In the genomic region with DNA sequence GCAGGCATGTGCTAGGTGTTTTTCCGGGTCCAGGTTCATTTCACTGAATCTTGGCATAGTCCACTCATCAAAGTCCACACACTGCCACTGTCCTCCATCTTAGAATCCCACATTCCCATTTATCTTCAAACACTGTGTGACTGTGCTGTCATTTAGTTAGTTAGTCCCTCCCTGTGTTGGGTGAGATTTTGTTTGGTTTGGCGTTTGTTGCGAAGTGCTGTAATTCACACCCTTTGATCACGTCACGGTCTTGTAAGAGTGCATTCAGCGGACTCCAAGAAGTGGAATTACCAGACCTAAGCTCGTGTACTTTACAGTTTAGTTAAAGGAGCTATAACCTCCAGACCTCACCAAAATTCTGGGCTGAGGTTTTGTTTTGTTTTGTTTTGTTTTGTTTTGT, we compare ENCODE assay signal across 27 mouse cellular contexts. TPM values are rescaled to one million over a fixed set of nuclear protein-coding genes. Genes with fewer than 3 reads are reported as not detected.
"Had no signal": no experiment of that assay in that cellular context is flagged by ENCODE, and none has a peak within 500 bp of the region (broad histone marks: within the 10 kb centered on the region; RNA-seq: fewer than 3 reads in every experiment).

No protein-coding gene starts in this region.

- H3K27ac ChIP-seq: gastrocnemius, adult 2 months; heart, embryonic 10.5 days; hindbrain, embryonic 10.5 days; hindbrain, embryonic 12.5 days; hindbrain, embryonic 14.5 days; intestine, embryonic 15.5 days; layer of hippocampus, adult 2 months; left cerebral cortex, adult 2 months; limb, embryonic 10.5 days; limb, embryonic 12.5 days; liver, embryonic 13.5 days; liver, embryonic 15.5 days had no signal

- DNase-seq: gastrocnemius, adult 2 months; gastrocnemius, postnatal 10 days; gastrocnemius, postnatal 25 days; heart, adult 18-20 months; heart, postnatal 10 days; heart, postnatal 4 days; kidney, adult 2 months; kidney, adult 9 months; kidney, postnatal 14 days; liver; liver, embryonic 13.5 days; liver, postnatal 0 days had no signal

- H3K4me1 ChIP-seq: heart, embryonic 10.5 days; heart, embryonic 12.5 days; hindbrain, embryonic 10.5 days; hindbrain, embryonic 12.5 days; intestine, embryonic 15.5 days; limb, embryonic 10.5 days; limb, embryonic 12.5 days; liver, embryonic 13.5 days; liver, embryonic 15.5 days had no signal

- ATAC-seq: hindbrain, embryonic 16.5 days; inflammation-experienced regulatory T-cells, adult 6 months; intestine, embryonic 15.5 days; intestine, postnatal 0 days; liver, postnatal 0 days had no signal

- H3K9ac ChIP-seq: heart, embryonic 12.5 days; hindbrain, embryonic 12.5 days; hindbrain, embryonic 14.5 days; intestine, embryonic 15.5 days; limb, embryonic 12.5 days; liver, embryonic 13.5 days; liver, embryonic 15.5 days; liver, postnatal 0 days had no signal

- H3K27me3 ChIP-seq: heart, embryonic 12.5 days; hindbrain, embryonic 12.5 days; intestine, embryonic 15.5 days; limb, embryonic 12.5 days; liver, embryonic 13.5 days; liver, embryonic 15.5 days had no signal

- H3K9me3 ChIP-seq: heart, embryonic 10.5 days; heart, embryonic 12.5 days; hindbrain, embryonic 10.5 days; hindbrain, embryonic 12.5 days; intestine, embryonic 15.5 days; limb, embryonic 10.5 days; limb, embryonic 12.5 days; liver, embryonic 13.5 days; liver, embryonic 15.5 days had no signal

- H3K36me3 ChIP-seq: heart, embryonic 10.5 days; heart, embryonic 12.5 days; hindbrain, embryonic 10.5 days; hindbrain, embryonic 12.5 days; intestine, embryonic 15.5 days; limb, embryonic 10.5 days; limb, embryonic 12.5 days; liver, embryonic 13.5 days; liver, embryonic 15.5 days had no signal

- H3K4me3 ChIP-seq: gastrocnemius, adult 2 months; heart, embryonic 10.5 days; heart, embryonic 12.5 days; hindbrain, embryonic 10.5 days; hindbrain, embryonic 12.5 days; intestine, embryonic 15.5 days; layer of hippocampus, adult 2 months; left cerebral cortex, adult 2 months; limb, embryonic 10.5 days; limb, embryonic 12.5 days; liver, embryonic 13.5 days; liver, embryonic 15.5 days had no signal

- H3K4me2 ChIP-seq: heart, embryonic 12.5 days; hindbrain, embryonic 12.5 days; hindbrain, embryonic 14.5 days; intestine, embryonic 15.5 days; limb, embryonic 12.5 days; liver, embryonic 11.5 days; liver, embryonic 13.5 days; liver, embryonic 15.5 days had no signal

RNA-seq across cellular contexts. Expression of a gene that starts 45.3 kb away (rescaled TPM):
- polyA plus RNA-seq: heart, embryonic 10.5 days had no signal
